Mouse (Mus musculus): ENCODE results near the gene St3gal3.

St3gal3 gene

GRCm38 (mm10) chr4:117992036-117992435 lies 142.7 kb downstream of the St3gal3 start:
- Histone ChIP-seq H3K36me3 (ENCODE audit: control insufficient read depth, insufficient read depth, low read length, poor library complexity, severe bottlenecking) (no peaks in the 10 kb centered on the region), H3K27me3 (ENCODE audit: control insufficient read depth, insufficient read depth, low read length, poor library complexity, severe bottlenecking) (no peaks in the 10 kb centered on the region)
- no peak for DNase-seq (ENCODE audit: low read depth, low spot score)

- Histone ChIP-seq H3K27me3 (ENCODE audit: control insufficient read depth, insufficient read depth, low read length, poor library complexity, severe bottlenecking) (no peaks in the 10 kb centered on the region), H3K36me3 (ENCODE audit: control insufficient read depth, insufficient read depth, low read length, poor library complexity, severe bottlenecking) (no peaks in the 10 kb centered on the region)
- no peak for DNase-seq (ENCODE audit: low read depth, low spot score)
Measured at GRCm38 (mm10) chr4:117991055-117991627, 143.6 kb downstream of the St3gal3 start.

GRCm38 (mm10) chr4:117990571-117990970 lies 144.1 kb downstream of the St3gal3 start:
- DNase-seq (ENCODE audit: low read depth, low spot score): no peak
- Histone ChIP-seq H3K27me3 (ENCODE audit: control insufficient read depth, insufficient read depth, low read length, poor library complexity, severe bottlenecking) (no peaks in the 10 kb centered on the region), H3K36me3 (ENCODE audit: control insufficient read depth, insufficient read depth, low read length, poor library complexity, severe bottlenecking) (no peaks in the 10 kb centered on the region)

GRCm38 (mm10) chr4:117989801-117990200 lies 144.9 kb downstream of the St3gal3 start:
- no peaks in the 10 kb centered on the region for H3K27me3 ChIP-seq (ENCODE audit: control insufficient read depth, insufficient read depth, low read length, poor library complexity, severe bottlenecking)
- H3K36me3 ChIP-seq (ENCODE audit: control insufficient read depth, insufficient read depth, low read length, poor library complexity, severe bottlenecking): no peaks in the 10 kb centered on the region
- DNase-seq (ENCODE audit: low read depth, low spot score): no peak

- no peaks in the 10 kb centered on the region for H3K36me3 ChIP-seq (ENCODE audit: control insufficient read depth, insufficient read depth, low read length, poor library complexity, severe bottlenecking)
- no peaks in the 10 kb centered on the region for H3K27me3 ChIP-seq (ENCODE audit: control insufficient read depth, insufficient read depth, low read length, poor library complexity, severe bottlenecking)
- no peak for DNase-seq (ENCODE audit: low read depth, low spot score)
Measured at GRCm38 (mm10) chr4:117986766-117987165, 147.9 kb downstream of the St3gal3 start.

GRCm38 (mm10) chr4:117984993-117985587 lies 149.6 kb downstream of the St3gal3 start:
- H3K36me3 ChIP-seq (ENCODE audit: control insufficient read depth, insufficient read depth, low read length, poor library complexity, severe bottlenecking): no peaks in the 10 kb centered on the region
- DNase-seq (ENCODE audit: low read depth, low spot score): no peak
- no peaks in the 10 kb centered on the region for H3K27me3 ChIP-seq (ENCODE audit: control insufficient read depth, insufficient read depth, low read length, poor library complexity, severe bottlenecking)

GRCm38 (mm10) chr4:117984206-117984605 lies 150.5 kb downstream of the St3gal3 start:
- DNase-seq (ENCODE audit: low read depth, low spot score): no peak
- no peaks in the 10 kb centered on the region for H3K27me3 ChIP-seq (ENCODE audit: control insufficient read depth, insufficient read depth, low read length, poor library complexity, severe bottlenecking)

GRCm38 (mm10) chr4:117982706-117983105 lies 152.0 kb downstream of the St3gal3 start:
- no peaks in the 10 kb centered on the region for H3K27me3 ChIP-seq (ENCODE audit: control insufficient read depth, insufficient read depth, low read length, poor library complexity, severe bottlenecking)
- no peaks in the 10 kb centered on the region for H3K36me3 ChIP-seq (ENCODE audit: control insufficient read depth, insufficient read depth, low read length, poor library complexity, severe bottlenecking)
- no peak for DNase-seq (ENCODE audit: low read depth, low spot score)

More at GRCm38 (mm10) chr4:117984206-117984605, 150.5 kb downstream of the St3gal3 start:
- no peaks in the 10 kb centered on the region for H3K36me3 ChIP-seq (ENCODE audit: control insufficient read depth, insufficient read depth, low read length, poor library complexity, severe bottlenecking)

- Histone ChIP-seq H3K36me3 (ENCODE audit: control insufficient read depth, insufficient read depth, low read length, poor library complexity, severe bottlenecking) (no peaks in the 10 kb centered on the region), H3K27me3 (ENCODE audit: control insufficient read depth, insufficient read depth, low read length, poor library complexity, severe bottlenecking) (no peaks in the 10 kb centered on the region)
- DNase-seq (ENCODE audit: low read depth, low spot score): no peak
Measured at GRCm38 (mm10) chr4:117981518-117981917, 153.2 kb downstream of the St3gal3 start.

- no peak for DNase-seq (ENCODE audit: low read depth, low spot score)
- H3K27me3 ChIP-seq (ENCODE audit: control insufficient read depth, insufficient read depth, low read length, poor library complexity, severe bottlenecking): no peaks in the 10 kb centered on the region
- H3K36me3 ChIP-seq (ENCODE audit: control insufficient read depth, insufficient read depth, low read length, poor library complexity, severe bottlenecking): no peaks in the 10 kb centered on the region
Measured at GRCm38 (mm10) chr4:117980161-117980560, 154.6 kb downstream of the St3gal3 start.

GRCm38 (mm10) chr4:117979181-117979580 lies 155.5 kb downstream of the St3gal3 start:
- H3K36me3 ChIP-seq (ENCODE audit: control insufficient read depth, insufficient read depth, low read length, poor library complexity, severe bottlenecking): no peaks in the 10 kb centered on the region

GRCm38 (mm10) chr4:117978282-117978681 lies 156.4 kb downstream of the St3gal3 start:
- Histone ChIP-seq H3K27me3 (ENCODE audit: control insufficient read depth, insufficient read depth, low read length, poor library complexity, severe bottlenecking) (no peaks in the 10 kb centered on the region), H3K36me3 (ENCODE audit: control insufficient read depth, insufficient read depth, low read length, poor library complexity, severe bottlenecking) (no peaks in the 10 kb centered on the region)
- no peak for DNase-seq (ENCODE audit: low read depth, low spot score)

More at GRCm38 (mm10) chr4:117979181-117979580, 155.5 kb downstream of the St3gal3 start:
- H3K27me3 ChIP-seq (ENCODE audit: control insufficient read depth, insufficient read depth, low read length, poor library complexity, severe bottlenecking): no peaks in the 10 kb centered on the region
- no peak for DNase-seq (ENCODE audit: low read depth, low spot score)

GRCm38 (mm10) chr4:117977841-117978240 lies 156.9 kb downstream of the St3gal3 start:
- no peaks in the 10 kb centered on the region for H3K36me3 ChIP-seq (ENCODE audit: control insufficient read depth, insufficient read depth, low read length, poor library complexity, severe bottlenecking)
- no peak for DNase-seq (ENCODE audit: low read depth, low spot score)
- no peaks in the 10 kb centered on the region for H3K27me3 ChIP-seq (ENCODE audit: control insufficient read depth, insufficient read depth, low read length, poor library complexity, severe bottlenecking)

- DNase-seq (ENCODE audit: low read depth, low spot score): no peak
- no peaks in the 10 kb centered on the region for H3K27me3 ChIP-seq (ENCODE audit: control insufficient read depth, insufficient read depth, low read length, poor library complexity, severe bottlenecking)
- H3K36me3 ChIP-seq (ENCODE audit: control insufficient read depth, insufficient read depth, low read length, poor library complexity, severe bottlenecking): no peaks in the 10 kb centered on the region
Measured at GRCm38 (mm10) chr4:117977371-117977770, 157.3 kb downstream of the St3gal3 start.

- DNase-seq (ENCODE audit: low read depth, low spot score): no peak
- H3K36me3 ChIP-seq (ENCODE audit: control insufficient read depth, insufficient read depth, low read length, poor library complexity, severe bottlenecking): no peaks in the 10 kb centered on the region
- no peaks in the 10 kb centered on the region for H3K27me3 ChIP-seq (ENCODE audit: control insufficient read depth, insufficient read depth, low read length, poor library complexity, severe bottlenecking)
Measured at GRCm38 (mm10) chr4:117975820-117976219, 158.9 kb downstream of the St3gal3 start.

GRCm38 (mm10) chr4:117974719-117975118 lies 160.0 kb downstream of the St3gal3 start:
- no peak for DNase-seq (ENCODE audit: low read depth, low spot score)

More at GRCm38 (mm10) chr4:117974719-117975118, 160.0 kb downstream of the St3gal3 start:
- Histone ChIP-seq H3K27me3 (ENCODE audit: control insufficient read depth, insufficient read depth, low read length, poor library complexity, severe bottlenecking) (no peaks in the 10 kb centered on the region), H3K36me3 (ENCODE audit: control insufficient read depth, insufficient read depth, low read length, poor library complexity, severe bottlenecking) (no peaks in the 10 kb centered on the region)
